Mouse (Mus musculus) forebrain, embryonic 14.5 days (tissue): ENCODE data around the gene Cyp2w1. TPM values are rescaled to one million over a fixed set of nuclear protein-coding genes. Genes with fewer than 3 reads are reported as not detected.

Experiments
- ATAC-seq: fragments of 200-750 bp; cut with Nextera tagmentation; 2 replicates; pipeline ENCODE4 v1.8.0; 2017; ENCODE audit warnings: mild to moderate bottlenecking, moderate library complexity
- DNase-seq: peaks from one replicate; pipeline ENCODE4 v3.0.0-alpha.2; 2015; ENCODE audit warnings: low spot score
- H3K27ac ChIP-seq: fragments of 300-500 bp; sonication (generic); 2 replicates; pipeline ENCODE4 v1.5.1; 2014; ENCODE audit warnings: low read depth, mild to moderate bottlenecking, control low read depth, low read length, moderate library complexity
- H3K27me3 ChIP-seq: fragments of 300-500 bp; sonication (generic); replicated peaks from 2 replicates; pipeline ENCODE4 v1.6.1; 2014; ENCODE audit warnings: low read length, control low read depth, mixed read lengths; ENCODE audit not compliant: control insufficient read depth, insufficient read depth
- H3K36me3 ChIP-seq: fragments of 300-500 bp; sonication (generic); 2 replicates; pipeline ENCODE4 v1.6.1; 2014; ENCODE audit warnings: low read length, control low read depth; ENCODE audit not compliant: control insufficient read depth, insufficient read depth
- H3K4me1 ChIP-seq: fragments of 300-500 bp; sonication (generic); 2 replicates; pipeline ENCODE4 v1.6.1; 2014; ENCODE audit warnings: antibody characterized with exemption, low read length, control low read depth; ENCODE audit not compliant: control insufficient read depth, insufficient read depth
- H3K4me2 ChIP-seq: fragments of 300-500 bp; sonication (generic); 2 replicates; pipeline ENCODE4 v1.6.1; 2014; ENCODE audit warnings: mild to moderate bottlenecking, control low read depth, low read length
- H3K4me3 ChIP-seq: fragments of 300-500 bp; sonication (generic); 2 replicates; pipeline ENCODE4 v1.5.1; 2014; ENCODE audit warnings: low read depth, low read length, control low read depth
- H3K9ac ChIP-seq: fragments of 300-500 bp; sonication (generic); 2 replicates; pipeline ENCODE4 v1.6.1; 2014; ENCODE audit warnings: mild to moderate bottlenecking, low read length, control low read depth, moderate library complexity
- H3K9me3 ChIP-seq: fragments of 300-500 bp; sonication (generic); replicated peaks from 2 replicates; pipeline ENCODE4 v1.6.1; 2016; ENCODE audit warnings: low read length, control low read depth, mixed read lengths; ENCODE audit not compliant: control insufficient read depth
- WGBS: fragments of 180-500 bp; shearing (Covaris S2); extraction: QIAGEN DNeasy Blood & Tissue Kit; methylation state at CpG from one replicate; pipeline ENCODE4 v1.1.7; 2014; 5-methylcytosine and 5-hydroxymethylcytosine counted together
- polyA plus RNA-seq: library from polyadenylated mRNA; unstranded; fragments of >200 nt; fragmentation: Nextera tagmentation; extraction: Ambion mirVana; gene quantifications from 2 replicates; pipeline ENCODE4 v1.2.1, GENCODE M21; 2014

The Cyp2w1 gene
- polyA plus RNA-seq, 1 experiment from 2014 or later: not detected

DNA sequence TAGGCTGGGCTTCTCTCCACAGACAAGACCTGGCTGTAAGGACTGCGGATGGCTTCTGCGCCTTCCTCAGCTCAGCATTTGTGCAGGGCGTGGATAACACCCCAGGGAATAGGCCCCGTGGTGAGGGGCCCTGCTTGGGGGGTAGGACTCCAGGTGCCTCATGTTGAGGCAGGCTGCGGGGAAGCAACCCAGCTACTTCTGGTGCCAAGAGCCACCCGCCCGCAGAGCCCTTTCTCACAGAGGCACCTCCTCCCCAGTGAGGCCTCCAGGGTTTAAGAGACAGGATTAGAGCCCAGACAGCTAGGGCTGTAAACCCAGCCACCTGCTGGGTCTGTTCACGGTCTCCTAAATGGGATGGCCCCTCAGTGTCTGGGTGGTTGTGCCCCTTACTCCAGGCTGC, 789 bp upstream of the Cyp2w1 start:
- H3K27me3 ChIP-seq: no peaks in the 10 kb centered on the region
- no peak overlapping the region for H3K4me2 ChIP-seq
- H3K27ac ChIP-seq: no peak overlapping the region
- H3K9me3 ChIP-seq: no peaks in the 10 kb centered on the region
- H3K4me1 ChIP-seq: no peaks in the 10 kb centered on the region
- WGBS: 22% methylated on average over 8 of the region's 8 CpGs
- no peak for DNase-seq
- H3K36me3 ChIP-seq: no peaks in the 10 kb centered on the region
- no peak overlapping the region for H3K4me3 ChIP-seq
- H3K9ac ChIP-seq: no peak overlapping the region
- no peak for ATAC-seq

DNA sequence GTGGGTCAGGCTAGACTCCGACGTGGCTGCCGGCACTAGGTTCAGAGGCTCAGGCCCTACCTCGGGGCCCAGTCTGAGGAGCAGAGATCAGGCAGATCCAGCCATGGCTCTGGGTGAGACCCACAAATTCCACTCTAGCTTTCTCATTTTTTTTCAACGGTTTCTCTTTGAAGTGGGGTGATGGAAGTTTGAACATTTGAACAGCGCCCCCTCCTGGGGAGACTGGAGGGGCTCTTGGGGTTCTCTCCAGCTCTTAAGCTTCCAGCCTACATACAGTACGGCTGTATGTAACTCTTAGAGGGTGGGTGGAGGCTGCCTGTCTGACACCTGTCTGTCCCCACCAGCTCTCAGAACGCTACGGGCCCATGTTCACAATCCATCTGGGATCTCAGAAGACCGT, 1.1 kb downstream of the Cyp2w1 start:
- Histone ChIP-seq H3K27ac (no peak overlapping the region), H3K4me3 (no peak overlapping the region), H3K9me3 (no peaks in the 10 kb centered on the region), H3K4me2 (no peak overlapping the region), H3K36me3 (0 out of 2 replicates have a peak, but pooled peaks cover under 1% of the 10 kb centered on the region), H3K4me1 (no peaks in the 10 kb centered on the region), H3K9ac (no peak overlapping the region), H3K27me3 (no peaks in the 10 kb centered on the region)
- ATAC-seq (no peak), DNase-seq (no peak)
- 63% methylated on average over 10 of the region's 10 CpGs for WGBS

DNA sequence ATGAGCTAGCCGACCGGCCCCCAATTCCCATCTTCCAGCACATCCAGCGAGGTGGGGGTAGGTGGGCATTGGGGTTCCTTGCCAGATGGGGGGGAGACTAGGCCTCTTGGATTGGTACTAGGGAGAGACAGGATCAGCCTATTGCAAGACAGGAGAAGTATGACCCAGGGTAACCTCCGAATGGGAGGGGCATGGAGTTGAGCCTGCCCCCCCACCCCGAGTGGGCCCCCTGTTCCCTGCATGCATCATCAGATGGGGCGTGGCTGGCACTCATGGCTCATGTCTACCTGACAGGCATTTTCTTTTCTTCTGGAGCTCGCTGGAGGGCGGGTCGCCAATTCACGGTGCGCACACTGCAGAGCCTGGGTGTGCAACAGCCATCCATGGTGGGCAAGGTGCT, 1.5 kb downstream of the Cyp2w1 start:
- 81% methylated on average over 11 of the region's 11 CpGs for WGBS
- Histone ChIP-seq H3K4me1 (no peaks in the 10 kb centered on the region), H3K4me3 (no peak overlapping the region), H3K27ac (no peak overlapping the region), H3K9me3 (no peaks in the 10 kb centered on the region), H3K9ac (no peak overlapping the region), H3K4me2 (no peak overlapping the region), H3K36me3 (0 out of 2 replicates have a peak, but pooled peaks cover 4% of the 10 kb centered on the region), H3K27me3 (no peaks in the 10 kb centered on the region)
- DNase-seq: no peak
- no peak for ATAC-seq

DNA sequence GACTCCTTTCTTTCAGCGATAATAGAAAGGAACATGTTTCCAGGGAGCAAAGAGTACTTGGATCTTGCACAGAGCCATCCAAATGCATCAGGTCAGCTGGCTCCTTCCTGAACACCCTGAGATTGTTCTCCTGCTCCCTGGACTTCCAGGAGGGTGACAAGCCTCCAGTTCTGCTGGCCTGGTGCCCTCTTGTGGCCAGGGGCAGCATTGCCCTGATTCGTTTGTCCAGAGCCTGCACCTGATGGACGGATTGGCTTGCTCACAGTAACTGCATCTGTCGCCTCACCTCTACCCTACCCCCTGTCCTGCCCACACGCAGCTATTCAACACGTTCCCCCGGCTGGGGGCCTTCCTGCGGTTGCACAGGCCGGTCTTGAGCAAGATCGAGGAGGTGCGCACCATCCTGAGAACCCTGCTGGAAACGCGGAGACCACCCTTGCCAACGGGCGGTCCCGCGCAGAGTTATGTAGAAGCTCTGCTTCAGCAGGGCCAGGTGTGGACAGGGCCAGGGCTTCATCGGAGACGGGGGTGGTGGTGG, 2.9 kb downstream of the Cyp2w1 start:
- no peak overlapping the region for H3K4me3 ChIP-seq
- WGBS: 37% methylated on average over 19 of the region's 19 CpGs
- peak; percentile 30; the same call in 1 of the 2 replicates for ATAC-seq

DNA sequence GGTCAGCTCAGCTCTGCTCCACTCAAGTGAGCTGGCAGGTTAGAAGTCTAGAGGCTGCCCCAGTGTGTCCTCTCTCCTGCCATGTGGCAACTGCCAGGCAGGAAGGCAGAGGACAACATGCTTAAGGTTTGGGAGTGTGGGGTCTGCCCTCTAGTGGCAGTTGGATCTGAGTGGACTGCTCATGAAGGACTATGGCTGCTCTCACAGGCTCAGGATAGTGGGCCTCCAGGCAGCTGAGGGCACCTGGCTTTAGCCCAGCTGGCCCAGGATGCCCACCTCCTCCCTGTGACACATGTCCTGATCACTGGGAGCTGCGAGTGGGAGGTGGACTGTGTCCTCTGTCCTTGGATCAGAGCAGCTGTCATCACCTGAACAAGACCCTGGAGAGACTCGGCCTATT, 6.2 kb downstream of the Cyp2w1 start:
- H3K27ac ChIP-seq: no peak overlapping the region
- no peaks in the 10 kb centered on the region for H3K27me3 ChIP-seq
- ATAC-seq: peak; percentile 42; the same call in 1 of the 2 replicates
- H3K4me2 ChIP-seq: no peak overlapping the region
- H3K4me1 ChIP-seq: no peaks in the 10 kb centered on the region
- no peak for DNase-seq
- H3K9ac ChIP-seq: no peak overlapping the region
- WGBS: 82% methylated on average over 2 of the region's 2 CpGs
- H3K4me3 ChIP-seq: no peak overlapping the region
- H3K9me3 ChIP-seq: no peaks in the 10 kb centered on the region
- H3K36me3 ChIP-seq: peaks cover 12% of the 10 kb centered on the region; the same call in 1 of the 2 replicates

More for the DNA sequence above, 2.9 kb downstream of the Cyp2w1 start:
- H3K4me1 ChIP-seq: no peaks in the 10 kb centered on the region
- no peaks in the 10 kb centered on the region for H3K9me3 ChIP-seq
- H3K27ac ChIP-seq: no peak overlapping the region
- H3K4me2 ChIP-seq: no peak overlapping the region
- H3K36me3 ChIP-seq: 0 out of 2 replicates have a peak, but pooled peaks cover 7% of the 10 kb centered on the region
- DNase-seq: peak; percentile 64
- H3K9ac ChIP-seq: no peak overlapping the region
- no peaks in the 10 kb centered on the region for H3K27me3 ChIP-seq

DNA sequence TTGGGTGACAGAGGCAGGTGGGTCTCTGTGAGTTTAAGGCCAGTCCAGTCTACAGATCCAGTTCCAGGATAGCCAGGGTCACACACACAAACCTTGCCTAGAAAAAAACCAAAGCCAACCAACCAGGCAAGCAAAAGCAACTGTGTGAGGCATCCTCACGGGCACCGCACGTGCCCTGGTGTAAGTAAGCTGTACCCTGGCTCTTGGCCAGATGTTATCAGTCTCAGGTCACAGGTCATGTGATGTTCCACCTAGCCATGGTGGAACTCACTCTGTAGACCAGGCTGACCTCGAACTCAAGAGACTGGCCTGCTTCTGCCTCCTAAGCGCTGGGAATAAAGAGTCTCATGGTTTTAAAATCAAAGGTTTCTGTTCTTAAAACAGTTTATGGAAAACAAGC, 6.8 kb downstream of the Cyp2w1 start:
- Histone ChIP-seq H3K27ac (no peak overlapping the region), H3K36me3 (peaks cover 12% of the 10 kb centered on the region; the same call in 1 of the 2 replicates), H3K9ac (no peak overlapping the region), H3K27me3 (no peaks in the 10 kb centered on the region), H3K4me2 (no peak overlapping the region), H3K4me1 (no peaks in the 10 kb centered on the region), H3K4me3 (no peak overlapping the region), H3K9me3 (no peaks in the 10 kb centered on the region)
- DNase-seq (no peak), ATAC-seq (no peak)
- WGBS: 98% methylated on average over 5 of the region's 5 CpGs

DNA sequence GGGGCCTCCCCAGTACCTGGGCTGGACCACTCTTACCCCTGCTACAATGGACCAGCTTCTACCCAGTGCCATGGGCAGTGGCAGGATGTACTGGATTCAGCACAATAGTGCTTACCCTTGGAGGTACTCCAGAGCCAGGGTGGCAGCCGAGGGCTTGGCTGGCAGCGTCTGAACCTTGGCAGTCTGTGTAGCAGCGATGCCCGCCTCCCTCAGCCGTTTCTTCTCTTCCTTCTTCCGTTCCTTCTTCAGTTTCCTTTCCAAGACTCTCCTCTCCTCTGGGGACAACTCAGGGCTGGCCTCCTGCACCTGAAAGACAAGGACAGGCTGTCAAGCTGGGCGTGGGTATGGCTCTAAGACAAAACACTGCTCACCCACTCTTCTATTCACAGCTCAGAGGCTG, 11.4 kb downstream of the Cyp2w1 start:
- WGBS: 70% methylated on average over 7 of the region's 7 CpGs

DNA sequence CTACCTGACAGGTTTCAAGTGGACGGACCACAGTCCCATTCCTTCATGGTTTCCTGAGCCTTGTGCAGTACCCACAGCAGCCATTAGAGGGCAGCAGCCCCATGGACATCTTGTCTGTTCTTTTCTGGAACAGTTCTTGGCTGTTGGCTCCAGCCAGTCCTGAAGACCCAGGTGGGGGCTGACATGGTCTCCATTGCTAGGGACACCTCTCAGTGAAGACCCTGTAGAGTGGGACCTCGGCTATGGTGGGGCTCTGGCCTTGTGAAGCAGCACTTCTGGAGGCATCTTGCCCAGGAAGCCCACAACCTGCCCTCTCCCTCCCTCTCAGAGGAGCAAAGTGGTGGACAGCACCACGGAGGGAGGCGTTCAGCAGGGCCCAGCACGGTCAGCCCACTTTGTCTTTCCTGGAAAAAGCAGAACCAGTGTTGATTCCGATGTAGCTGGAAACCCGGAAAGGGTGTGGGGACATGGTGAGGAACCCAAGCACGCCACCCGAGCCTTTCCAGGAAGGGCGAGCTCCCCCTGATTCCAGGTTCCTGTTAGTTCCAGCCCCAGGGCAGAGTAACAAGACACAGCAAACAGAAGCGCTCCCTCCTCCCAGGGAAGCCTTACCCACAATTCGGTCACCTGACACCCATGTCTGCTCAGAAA, 12.0 kb downstream of the Cyp2w1 start:
- Histone ChIP-seq H3K36me3 (peaks cover 8% of the 10 kb centered on the region; the same call in 1 of the 2 replicates), H3K27me3 (no peaks in the 10 kb centered on the region), H3K9ac (no peak overlapping the region), H3K9me3 (no peaks in the 10 kb centered on the region), H3K27ac (no peak overlapping the region), H3K4me1 (no peaks in the 10 kb centered on the region), H3K4me3 (no peak overlapping the region), H3K4me2 (no peak overlapping the region)
- DNase-seq: peak; percentile 88
- WGBS: 41% methylated on average over 12 of the region's 12 CpGs
- peak; percentile 65; the same call in 1 of the 2 replicates for ATAC-seq

More for the DNA sequence above, 11.4 kb downstream of the Cyp2w1 start:
- Histone ChIP-seq H3K4me2 (no peak overlapping the region), H3K36me3 (peaks cover 8% of the 10 kb centered on the region; the same call in 1 of the 2 replicates), H3K4me3 (no peak overlapping the region), H3K4me1 (no peaks in the 10 kb centered on the region), H3K9ac (no peak overlapping the region), H3K27ac (no peak overlapping the region), H3K9me3 (no peaks in the 10 kb centered on the region), H3K27me3 (no peaks in the 10 kb centered on the region)
- ATAC-seq (no peak), DNase-seq (no peak)

DNA sequence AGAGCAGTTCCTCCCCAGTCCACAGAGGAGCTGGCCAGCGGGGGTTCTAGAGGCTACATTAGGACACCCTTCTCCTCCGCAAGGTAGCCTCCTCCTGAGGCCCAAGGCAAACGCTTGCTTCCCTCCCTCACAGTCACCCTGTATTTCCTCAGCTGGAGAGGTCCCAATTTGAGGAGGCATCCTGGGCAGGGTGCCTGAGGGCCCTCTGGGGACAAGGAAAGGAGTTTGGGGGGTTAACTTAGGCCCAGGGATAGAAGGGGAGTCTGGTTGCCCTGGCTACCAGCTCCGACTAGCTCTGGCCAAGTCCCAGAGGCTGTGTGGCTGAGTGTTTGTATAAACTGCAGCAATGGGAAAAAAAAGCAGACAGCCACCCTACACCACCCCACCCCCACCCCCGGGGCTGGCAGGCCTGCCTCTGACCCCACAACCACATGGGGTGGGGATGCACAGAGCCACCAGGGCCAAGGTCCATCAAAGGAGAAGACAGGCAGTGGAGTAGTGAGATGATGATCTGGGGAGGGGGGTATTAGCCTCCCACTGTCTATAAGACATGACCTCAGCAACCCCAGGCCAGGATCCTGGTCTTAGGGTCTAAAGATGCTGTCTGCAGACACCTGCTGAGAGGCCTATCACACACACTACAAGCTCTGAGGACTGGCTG, 12.6 kb downstream of the Cyp2w1 start:
- Histone ChIP-seq H3K27ac (no peak overlapping the region), H3K27me3 (no peaks in the 10 kb centered on the region), H3K36me3 (peaks cover 7% of the 10 kb centered on the region; the same call in 1 of the 2 replicates), H3K4me3 (no peak overlapping the region), H3K9ac (no peak overlapping the region), H3K4me2 (no peak overlapping the region), H3K9me3 (no peaks in the 10 kb centered on the region), H3K4me1 (no peaks in the 10 kb centered on the region)
- DNase-seq (no peak), ATAC-seq (no peak)
- WGBS: 40% methylated on average over 5 of the region's 5 CpGs
